Comparison of ENCODE assay signal across 8 mouse cellular contexts in the genomic region with DNA sequence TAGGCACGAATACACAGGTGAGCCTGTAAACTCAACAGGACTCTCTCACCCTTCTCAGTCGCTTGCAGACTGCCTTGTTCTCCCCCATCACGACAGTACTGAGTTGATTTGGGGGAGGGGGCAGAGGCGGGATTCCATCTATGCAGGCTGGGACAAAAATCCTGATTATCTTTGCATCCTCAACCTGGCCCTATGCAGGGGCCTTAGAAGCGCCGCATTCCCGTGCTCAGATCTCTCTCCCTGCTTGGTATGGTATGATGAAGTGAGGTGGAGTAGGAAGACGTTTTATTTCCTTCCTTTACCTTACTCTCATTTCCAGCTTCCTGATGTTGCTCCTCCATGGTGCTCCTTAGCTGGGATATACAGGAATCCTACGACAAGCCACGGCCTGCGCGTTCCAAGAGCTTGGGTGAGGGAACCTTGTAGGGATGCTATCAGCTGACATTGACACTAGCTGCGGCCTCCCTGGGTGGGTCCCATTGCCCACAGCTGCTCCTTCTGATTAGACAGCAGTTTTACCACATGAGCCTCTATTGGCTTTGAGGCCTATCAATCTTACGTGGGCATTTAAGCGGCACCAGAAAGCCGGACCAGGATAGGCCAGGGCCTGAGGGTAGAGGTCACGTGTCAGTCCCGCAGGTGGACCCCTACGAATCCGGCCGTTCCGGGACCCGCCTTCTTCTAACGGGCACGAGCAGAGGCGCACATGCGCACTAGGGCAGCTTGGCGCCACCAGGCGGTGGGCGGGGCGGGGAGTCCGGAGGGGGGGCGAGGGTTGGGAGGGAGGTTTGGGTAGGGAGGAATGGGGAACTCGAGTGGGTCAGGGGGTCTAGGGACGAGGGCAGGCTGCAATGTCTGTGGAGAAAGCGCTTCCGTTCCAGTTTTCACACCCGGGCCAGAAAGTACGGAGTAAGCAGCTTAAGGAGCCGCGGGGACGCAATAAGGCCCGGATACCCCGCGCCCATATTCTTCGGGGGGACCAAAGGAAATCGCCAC. TPM values are rescaled to one million over a fixed set of nuclear protein-coding genes. Genes with fewer than 3 reads are reported as not detected.
DNase-seq lines count a peak whose midpoint lies in the region; ATAC-seq lines count a peak whose summit lies in the region.

Gene Snx32 (minus strand): TSS at position 508 of the 996 bp plus-strand sequence.

- intact Hi-C loops in gastrocnemius, postnatal 14 days (cut with DNase I; ENCODE audit: low total_unique reads): no loop called here
- intact Hi-C loops in left cerebral cortex, postnatal 14 days (cut with DNase I): no loop called here

- ATAC-seq in inflammation-experienced regulatory T-cells, adult 6 months: peak; percentile 99

- peak; percentile 99 for DNase-seq in adrenal gland, adult (ENCODE audit: inconsistent age in 2 of 2, low spot score in 1 of 2)
- DNase-seq in embryo, embryonic 10.5 days (ENCODE audit: low spot score): peak; percentile 96
- peak; percentile 97 for DNase-seq in gastrocnemius, postnatal 14 days
- peak; percentile 99 to 100 for DNase-seq in left cerebral cortex, postnatal 14 days (ENCODE audit: low spot score in 2 of 2)
- peak; percentile 98 for DNase-seq in mesoderm, embryonic 11.5 days (ENCODE audit: low read depth, low spot score)
- DNase-seq in right cerebral cortex, postnatal 36 days (ENCODE audit: low spot score in 2 of 2): peak; percentile 99
- peak; percentile 96 for DNase-seq in yolk sac, embryonic 10.5 days (ENCODE audit: low spot score)

RNA-seq across cellular contexts. Expression of gene Snx32, which starts in this region (rescaled TPM):
- 1 to 10 TPM; 5.7 to 6.5 TPM for total RNA-seq in gastrocnemius, postnatal 14 days (2021)
- 10 to 100 TPM; 11.7 to 26.7 (median 20.0) TPM for polyA plus RNA-seq in inflammation-experienced regulatory T-cells, adult 6 months (2017; shearing (Covaris generic))
- 10 to 100 TPM; 78.7 to 83.6 TPM for total RNA-seq in left cerebral cortex, postnatal 14 days (2021)

Comparison
In these comparisons a context has a peak if more than half of its experiments do, and no peak if none do; other contexts are left out.
1. Peak in every context shown above with its lines: DNase-seq and ATAC-seq.
2. RNA of gene Snx32 (total RNA-seq): 78.7 to 83.6 TPM in left cerebral cortex, postnatal 14 days; 5.7 to 6.5 TPM in gastrocnemius, postnatal 14 days; every median in the first group is over 10 times any median in the second.